Mouse (Mus musculus) midbrain, embryonic 13.5 days (tissue): ENCODE measurements around the gene Bach2. TPM values are rescaled to one million over a fixed set of nuclear protein-coding genes. Genes with fewer than 3 reads are reported as not detected.

Source experiments
- ATAC-seq: fragments of 200-750 bp; cut with Nextera tagmentation; 2 replicates; pipeline ENCODE4 v1.8.0; 2017; ENCODE audit warnings: mild to moderate bottlenecking, moderate TSS enrichment, moderate library complexity
- H3K27ac ChIP-seq: fragments of 300-500 bp; sonication (generic); 2 replicates; pipeline ENCODE4 v1.5.1; 2015; ENCODE audit warnings: inconsistent platforms, mild to moderate bottlenecking, moderate library complexity
- H3K27me3 ChIP-seq: fragments of 300-500 bp; sonication (generic); 2 replicates; pipeline ENCODE4 v1.6.1; 2015; ENCODE audit warnings: mild to moderate bottlenecking, inconsistent platforms
- H3K36me3 ChIP-seq: fragments of 300-500 bp; sonication (generic); 2 replicates; pipeline ENCODE4 v1.6.1; 2015; ENCODE audit warnings: mild to moderate bottlenecking, inconsistent platforms
- H3K4me1 ChIP-seq: fragments of 300-500 bp; sonication (generic); replicated peaks from 2 replicates; pipeline ENCODE4 v1.6.1; 2015; ENCODE audit warnings: inconsistent platforms
- H3K4me2 ChIP-seq: fragments of 300-500 bp; sonication (generic); replicated peaks from 2 replicates; pipeline ENCODE4 v1.6.1; 2015; ENCODE audit warnings: moderate library complexity, mild to moderate bottlenecking, inconsistent platforms
- H3K4me3 ChIP-seq: fragments of 300-500 bp; sonication (generic); replicated peaks from 2 replicates; pipeline ENCODE4 v1.5.1; 2015; ENCODE audit warnings: mild to moderate bottlenecking, inconsistent platforms
- H3K9ac ChIP-seq: fragments of 300-500 bp; sonication (generic); replicated peaks from 2 replicates; pipeline ENCODE4 v1.6.1; 2015; ENCODE audit warnings: mild to moderate bottlenecking, inconsistent platforms
- H3K9me3 ChIP-seq: fragments of 300-500 bp; sonication (generic); 2 replicates; pipeline ENCODE4 v1.6.1; 2016; ENCODE audit warnings: mild to moderate bottlenecking, inconsistent platforms
- WGBS: fragments of 180-500 bp; shearing (Covaris S2); methylation state at CpG from one replicate; pipeline ENCODE4 v1.1.7; 2015; 5-methylcytosine and 5-hydroxymethylcytosine counted together
- polyA plus RNA-seq: library from polyadenylated mRNA; unstranded; fragments of >200 nt; fragmentation: Nextera tagmentation; extraction: Ambion mirVana; gene quantifications from 2 replicates; pipeline ENCODE4 v1.2.1, GENCODE M21; 2015

Bach2 gene
- polyA plus RNA-seq, 1 experiment from 2014 or later: 22.7 TPM

DNA sequence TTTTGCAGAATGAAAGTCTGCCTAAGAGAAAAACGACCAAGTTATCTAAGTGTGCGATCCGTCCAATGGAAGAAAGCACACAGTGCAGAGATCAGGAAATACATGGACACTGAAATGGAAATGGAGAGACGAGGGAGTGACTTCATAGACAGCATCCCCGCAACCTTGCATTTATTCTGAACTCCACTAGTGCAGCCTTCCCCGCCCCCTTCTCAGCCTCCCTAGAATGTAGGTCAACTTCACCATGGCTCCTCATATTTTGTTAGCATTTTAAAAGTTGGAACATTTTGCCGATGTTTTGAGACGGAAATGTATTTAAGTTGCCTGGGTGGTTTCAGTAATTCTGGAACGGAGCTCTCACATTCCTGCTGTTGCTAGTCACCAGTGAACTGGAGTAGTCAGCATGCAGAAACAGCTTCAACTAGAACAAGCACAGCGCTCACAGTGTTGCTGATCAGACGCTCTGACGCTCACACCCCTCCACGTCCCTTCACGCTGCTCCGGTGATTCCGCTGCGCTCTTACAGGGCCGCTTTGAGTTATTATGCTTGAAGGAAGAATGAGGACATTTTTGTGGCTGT lies 66.5 kb downstream of the Bach2 start:
- H3K36me3 ChIP-seq: no peaks in the 10 kb centered on the region
- H3K9me3 ChIP-seq: no peaks in the 10 kb centered on the region
- H3K27ac ChIP-seq: peak overlapping the region; percentile 88
- H3K27me3 ChIP-seq: no peaks in the 10 kb centered on the region
- no peak overlapping the region for H3K9ac ChIP-seq
- peaks cover 65% of the 10 kb centered on the region for H3K4me1 ChIP-seq
- no peak for ATAC-seq
- 0 out of 2 replicates have a peak overlapping the region, but pooled peaks have one; percentile 33 for H3K4me2 ChIP-seq
- 47% methylated on average over 18 of the region's 18 CpGs for WGBS
- H3K4me3 ChIP-seq: no peak overlapping the region

DNA sequence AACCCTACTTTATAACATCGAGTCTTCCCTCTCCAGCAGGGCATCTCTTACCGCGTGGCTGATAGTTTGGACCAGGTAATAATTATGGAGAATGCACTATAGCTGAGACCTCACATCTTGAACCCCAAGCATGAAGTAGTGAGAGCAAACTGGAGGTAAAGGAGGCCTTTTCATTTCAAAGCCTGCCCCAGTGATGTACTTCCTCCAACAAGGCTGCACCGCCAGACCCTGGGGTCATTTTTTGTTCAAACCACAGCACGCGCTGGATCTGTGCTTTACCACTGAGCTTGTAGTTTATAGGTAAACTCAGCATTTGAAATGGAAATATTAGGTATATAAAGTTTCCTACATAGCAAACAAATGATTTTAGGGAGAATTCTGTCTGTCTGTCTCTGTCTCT lies 67.1 kb downstream of the Bach2 start:
- H3K4me2 ChIP-seq: no peak overlapping the region
- no peak overlapping the region for H3K27ac ChIP-seq
- no peak overlapping the region for H3K9ac ChIP-seq
- no peaks in the 10 kb centered on the region for H3K9me3 ChIP-seq
- H3K36me3 ChIP-seq: no peaks in the 10 kb centered on the region
- peaks cover 63% of the 10 kb centered on the region for H3K4me1 ChIP-seq
- WGBS: 70% methylated on average over 6 of the region's 6 CpGs
- ATAC-seq: no peak
- H3K4me3 ChIP-seq: no peak overlapping the region
- no peaks in the 10 kb centered on the region for H3K27me3 ChIP-seq

DNA sequence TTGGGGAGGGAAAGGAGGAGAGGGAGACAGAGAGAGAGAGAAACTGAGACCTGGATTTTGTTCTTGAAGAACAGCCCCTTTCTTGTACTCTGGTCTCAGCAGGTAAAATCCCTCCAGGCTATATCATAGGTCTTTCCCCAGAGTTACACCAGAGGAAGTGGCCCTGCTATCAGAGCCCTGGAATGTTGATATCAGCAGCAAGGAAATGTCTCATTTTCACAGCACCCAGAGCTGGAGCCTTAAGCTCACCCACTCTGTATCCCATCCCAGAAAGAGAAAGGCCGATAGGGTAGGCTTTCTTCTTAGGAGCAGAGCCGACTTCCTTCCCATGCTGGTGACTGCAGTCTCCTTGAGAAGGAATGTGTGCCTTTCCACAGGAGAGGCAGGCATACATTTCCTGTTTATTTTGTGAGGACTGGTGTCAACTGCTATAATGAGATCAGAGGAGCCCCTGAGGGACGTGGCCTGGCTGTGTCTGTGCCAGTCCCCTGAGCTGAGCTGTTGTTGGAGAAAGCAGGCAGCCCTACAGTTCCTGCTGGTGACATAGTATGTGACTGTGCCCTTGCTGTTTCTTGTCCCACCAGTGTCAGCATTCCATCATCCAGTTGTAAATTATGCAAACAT lies 67.7 kb downstream of the Bach2 start:
- ATAC-seq: no peak
- Histone ChIP-seq H3K4me1 (peaks cover 57% of the 10 kb centered on the region), H3K9me3 (no peaks in the 10 kb centered on the region), H3K36me3 (no peaks in the 10 kb centered on the region), H3K4me2 (no peak overlapping the region), H3K27ac (no peak overlapping the region; the same call in 1 of the 2 replicates), H3K4me3 (no peak overlapping the region), H3K9ac (no peak overlapping the region; the same call in 1 of the 2 replicates), H3K27me3 (no peaks in the 10 kb centered on the region)
- 48% methylated on average over 3 of the region's 3 CpGs for WGBS

DNA sequence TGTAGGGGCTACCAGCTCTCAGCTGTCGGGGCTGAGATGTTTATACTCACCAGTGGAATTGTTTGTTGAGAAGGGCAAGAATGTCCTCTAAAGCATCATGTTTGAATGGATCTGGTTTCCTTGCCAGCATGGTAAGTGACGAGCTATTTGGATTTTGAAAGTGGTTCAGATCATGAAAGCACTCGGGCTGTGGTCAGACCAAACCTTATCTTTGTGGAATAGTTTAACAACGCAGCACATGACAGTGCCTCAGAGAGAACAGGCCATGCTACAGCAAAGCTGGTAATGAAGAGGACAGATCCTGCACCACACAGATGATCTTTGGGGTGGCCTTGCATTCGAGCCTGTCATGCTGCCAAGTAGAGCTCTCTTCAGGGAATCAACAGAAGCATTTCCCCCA lies 68.6 kb downstream of the Bach2 start:
- no peak for ATAC-seq
- Histone ChIP-seq H3K27ac (peak overlapping the region; percentile 10; the same call in 1 of the 2 replicates), H3K36me3 (no peaks in the 10 kb centered on the region), H3K4me1 (peaks cover 50% of the 10 kb centered on the region), H3K27me3 (no peaks in the 10 kb centered on the region), H3K9ac (no peak overlapping the region), H3K9me3 (no peaks in the 10 kb centered on the region), H3K4me2 (no peak overlapping the region), H3K4me3 (no peak overlapping the region)
- 84% methylated on average over 5 of the region's 5 CpGs for WGBS

DNA sequence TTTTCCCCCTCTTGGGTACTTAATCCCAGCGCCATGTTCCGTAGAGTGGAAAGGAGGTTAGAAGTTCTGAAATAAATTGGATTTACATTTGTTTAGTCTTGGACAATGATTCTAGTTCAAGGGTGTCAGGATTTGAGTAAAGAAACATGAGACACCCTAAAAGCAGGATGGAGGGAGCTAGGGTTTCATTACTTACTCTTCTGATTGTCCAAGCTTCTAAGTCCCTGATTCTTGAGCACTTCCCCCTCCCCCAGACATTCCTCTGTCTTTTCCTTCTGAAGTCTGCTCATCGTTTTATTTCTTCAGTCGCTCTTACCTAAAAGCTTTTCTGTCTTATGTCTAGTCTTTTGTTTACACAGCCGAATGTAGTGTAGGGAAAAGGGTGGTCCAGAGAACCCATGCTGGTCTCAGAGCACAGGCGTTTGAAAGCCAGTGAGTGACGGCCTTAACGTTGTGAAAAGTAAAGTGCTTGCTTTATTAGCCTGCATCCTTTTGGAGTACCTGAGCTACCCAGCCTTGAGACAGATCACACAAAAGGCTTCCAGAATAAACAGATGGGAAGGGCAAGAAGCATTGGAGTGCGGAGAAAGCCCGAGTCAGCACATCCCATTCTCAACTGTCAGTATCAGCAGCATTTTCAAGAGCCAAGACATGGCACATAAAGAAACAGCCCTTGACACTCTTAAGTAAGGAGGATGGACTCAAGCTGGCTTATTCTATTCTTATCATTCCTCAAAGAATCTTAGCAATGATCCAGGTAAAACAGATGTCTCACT lies 73.8 kb downstream of the Bach2 start:
- no peaks in the 10 kb centered on the region for H3K27me3 ChIP-seq
- H3K27ac ChIP-seq: no peak overlapping the region
- peaks cover 6% of the 10 kb centered on the region for H3K36me3 ChIP-seq
- no peak overlapping the region for H3K4me3 ChIP-seq
- H3K4me2 ChIP-seq: no peak overlapping the region
- H3K9me3 ChIP-seq: peaks cover 4% of the 10 kb centered on the region; the same call in 1 of the 2 replicates
- 42% methylated on average over 10 of the region's 10 CpGs for WGBS
- H3K9ac ChIP-seq: no peak overlapping the region
- ATAC-seq: no peak
- peaks cover 14% of the 10 kb centered on the region; the same call in 1 of the 2 replicates for H3K4me1 ChIP-seq

DNA sequence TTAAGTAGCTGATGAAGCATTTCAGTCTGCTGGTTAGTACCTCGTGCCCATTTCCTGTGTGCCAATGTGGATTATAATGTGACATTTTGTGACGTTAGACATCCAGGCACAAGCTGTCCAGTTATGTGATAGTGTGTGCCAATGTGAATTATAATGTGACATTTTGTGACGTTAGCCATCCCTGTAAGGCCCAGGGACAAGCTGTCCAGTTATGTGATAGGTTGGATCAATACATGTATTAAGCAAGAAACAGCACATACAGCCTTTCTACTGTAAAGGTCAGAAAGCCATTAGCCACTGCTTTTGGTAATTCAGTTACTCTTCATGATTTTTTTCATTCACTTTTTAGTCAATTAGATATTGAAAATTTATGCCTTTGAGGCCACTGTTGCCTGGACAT lies 76.3 kb downstream of the Bach2 start:
- peaks cover 16% of the 10 kb centered on the region for H3K36me3 ChIP-seq
- ATAC-seq: no peak
- H3K4me1 ChIP-seq: peaks cover 14% of the 10 kb centered on the region; the same call in 1 of the 2 replicates
- H3K4me3 ChIP-seq: no peak overlapping the region
- WGBS: 79% methylated on average over 3 of the region's 3 CpGs
- peaks cover 8% of the 10 kb centered on the region for H3K9me3 ChIP-seq
- no peak overlapping the region for H3K27ac ChIP-seq
- no peaks in the 10 kb centered on the region for H3K27me3 ChIP-seq
- no peak overlapping the region for H3K4me2 ChIP-seq
- no peak overlapping the region for H3K9ac ChIP-seq

GRCm38 (mm10) chr4:32318608-32319007 lies 80.0 kb downstream of the Bach2 start:
- no peak overlapping the region for H3K4me2 ChIP-seq
- no peak overlapping the region for H3K4me3 ChIP-seq
- H3K9ac ChIP-seq: no peak overlapping the region
- ATAC-seq: no peak
- H3K27me3 ChIP-seq: no peaks in the 10 kb centered on the region
- no peak overlapping the region for H3K27ac ChIP-seq
- H3K36me3 ChIP-seq: peaks cover 16% of the 10 kb centered on the region
- H3K9me3 ChIP-seq: peaks cover 11% of the 10 kb centered on the region
- WGBS: 97% methylated on average over 1 of the region's 1 CpGs
- peaks cover 15% of the 10 kb centered on the region for H3K4me1 ChIP-seq

- H3K4me1 ChIP-seq: peaks cover 16% of the 10 kb centered on the region
- no peaks in the 10 kb centered on the region for H3K27me3 ChIP-seq
- H3K4me3 ChIP-seq: no peak overlapping the region
- H3K27ac ChIP-seq: no peak overlapping the region
- no peak overlapping the region for H3K9ac ChIP-seq
- H3K36me3 ChIP-seq: peaks cover 16% of the 10 kb centered on the region
- WGBS: 96% methylated on average over 3 of the region's 3 CpGs
- H3K9me3 ChIP-seq: peaks cover 13% of the 10 kb centered on the region
- no peak overlapping the region for H3K4me2 ChIP-seq
- no peak for ATAC-seq
These were observed 80.7 kb downstream of the Bach2 start for GRCm38 (mm10) chr4:32319327-32319726.

- Histone ChIP-seq H3K36me3 (peaks cover 16% of the 10 kb centered on the region), H3K4me3 (no peak overlapping the region), H3K9me3 (peaks cover 13% of the 10 kb centered on the region), H3K4me2 (no peak overlapping the region), H3K9ac (no peak overlapping the region), H3K27me3 (no peaks in the 10 kb centered on the region), H3K27ac (no peak overlapping the region), H3K4me1 (peaks cover 19% of the 10 kb centered on the region)
- 98% methylated on average over 1 of the region's 1 CpGs for WGBS
- ATAC-seq: no peak
These were observed 81.4 kb downstream of the Bach2 start for GRCm38 (mm10) chr4:32320039-32320438.

- WGBS: 99% methylated on average over 6 of the region's 6 CpGs
- H3K9me3 ChIP-seq: peaks cover 5% of the 10 kb centered on the region; the same call in 1 of the 2 replicates
- peaks cover 58% of the 10 kb centered on the region for H3K4me1 ChIP-seq
These were observed 85.5 kb downstream of the Bach2 start for GRCm38 (mm10) chr4:32324111-32324510.

GRCm38 (mm10) chr4:32324967-32325366 lies 86.4 kb downstream of the Bach2 start:
- Histone ChIP-seq H3K4me1 (peaks cover 61% of the 10 kb centered on the region), H3K4me2 (no peak overlapping the region), H3K9me3 (peaks cover 5% of the 10 kb centered on the region; the same call in 1 of the 2 replicates), H3K4me3 (no peak overlapping the region), H3K27ac (peak overlapping the region; percentile 4; the same call in 1 of the 2 replicates), H3K36me3 (no peaks in the 10 kb centered on the region), H3K9ac (no peak overlapping the region), H3K27me3 (no peaks in the 10 kb centered on the region)
- no peak for ATAC-seq
- 68% methylated on average over 4 of the region's 4 CpGs for WGBS

More at GRCm38 (mm10) chr4:32324111-32324510, 85.5 kb downstream of the Bach2 start:
- H3K27ac ChIP-seq: no peak overlapping the region
- H3K9ac ChIP-seq: no peak overlapping the region
- ATAC-seq: no peak
- H3K4me2 ChIP-seq: no peak overlapping the region
- no peaks in the 10 kb centered on the region for H3K36me3 ChIP-seq
- H3K4me3 ChIP-seq: no peak overlapping the region
- H3K27me3 ChIP-seq: no peaks in the 10 kb centered on the region

DNA sequence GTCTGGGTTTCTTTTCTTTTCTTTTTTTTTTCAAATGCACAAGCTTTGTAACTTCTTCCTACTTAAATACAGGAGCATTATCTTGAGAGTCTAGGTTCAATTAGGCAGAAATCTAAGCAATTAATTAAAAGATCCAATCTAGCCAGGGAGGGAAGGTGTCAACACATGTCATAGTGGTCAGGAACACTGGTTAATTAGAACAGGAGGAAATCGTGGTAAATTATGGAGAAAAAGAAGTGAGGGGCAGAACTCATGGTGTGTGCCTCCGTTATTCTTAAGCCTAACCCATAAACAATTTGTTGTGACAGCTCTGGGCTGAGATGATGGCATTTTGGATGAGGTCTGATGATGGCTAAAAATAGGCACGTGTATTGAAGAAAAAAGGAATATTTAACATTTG lies 87.0 kb downstream of the Bach2 start:
- peaks cover 5% of the 10 kb centered on the region; the same call in 1 of the 2 replicates for H3K9me3 ChIP-seq
- H3K4me1 ChIP-seq: peaks cover 60% of the 10 kb centered on the region
- no peaks in the 10 kb centered on the region for H3K27me3 ChIP-seq
- peak overlapping the region; percentile 92 for H3K27ac ChIP-seq
- H3K4me2 ChIP-seq: no peak overlapping the region
- H3K36me3 ChIP-seq: no peaks in the 10 kb centered on the region
- no peak overlapping the region for H3K4me3 ChIP-seq
- WGBS: 27% methylated on average over 3 of the region's 3 CpGs
- ATAC-seq: no peak
- H3K9ac ChIP-seq: no peak overlapping the region; the same call in 1 of the 2 replicates
